9 mouse cellular contexts compared by ENCODE assay signal in genomic region chr10:73011874-73012273, GRCm38 (mm10).
DNase-seq lines count a peak whose midpoint lies in the region.
"Had no signal": no experiment of that assay in that cellular context is flagged by ENCODE, and none has a peak within 500 bp of the region (broad histone marks: within the 10 kb centered on the region; RNA-seq: fewer than 3 reads in every experiment).

No protein-coding gene starts in this region.

- intact Hi-C loops in left cerebral cortex, postnatal 4 days (cut with DNase I), result no loop called here
- intact Hi-C loops in heart, postnatal 36 days (cut with DNase I), result no loop called here

- peak; percentile 1 for DNase-seq in cerebellum, adult 9-10 months
- no peak for DNase-seq in cerebellum, adult 9-11 months
- peak; percentile 15 for DNase-seq in left cerebral cortex, adult 11 months (ENCODE audit: low spot score)
- DNase-seq in left cerebral cortex, postnatal 4 days, result no peak
- DNase-seq in ES-CJ7 (ENCODE audit: low read depth, low spot score), result peak; percentile 54
- peak; percentile 10 for DNase-seq in hindlimb bud, embryonic 11.5 days (ENCODE audit: extremely low spot score, low read depth, low spot score)
- no peak for DNase-seq in spleen, postnatal 36 days (ENCODE audit: low spot score in 2 of 2)
- no peak for DNase-seq in heart, postnatal 36 days
- DNase-seq: thymus, postnatal 4 days had no signal

Comparison
In these comparisons a context has a peak if more than half of its experiments do, and no peak if none do; other contexts are left out.
1. DNase-seq: peak in cerebellum, adult 9-10 months (single experiment), left cerebral cortex, adult 11 months (single experiment), ES-CJ7 (single experiment) and hindlimb bud, embryonic 11.5 days (single experiment); none in cerebellum, adult 9-11 months (single experiment), left cerebral cortex, postnatal 4 days (single experiment), spleen, postnatal 36 days (0 of 2) and heart, postnatal 36 days (0 of 2).